Mouse (Mus musculus) cerebral cortex, adult 2 months (tissue): Measurements from ENCODE around the gene Nsun2.

Experiments
- WGBS: fragments of 180-500 bp; shearing (Covaris S2); methylation state at CpG from one replicate; pipeline ENCODE4 v1.1.7; 2018; 5-methylcytosine and 5-hydroxymethylcytosine counted together

The Nsun2 gene

GRCm38 (mm10) chr13:69533405-69534333, at the start of gene Nsun2:
TSS of gene Nsun2 (plus strand) at chr13:69533746.
- 4% methylated on average over 155 of the region's 155 CpGs for WGBS

GRCm38 (mm10) chr13:69485326-69485725, 48.2 kb upstream of the Nsun2 start:
- 14% methylated on average over 6 of the region's 6 CpGs for WGBS

- WGBS, result 64% methylated on average over 7 of the region's 7 CpGs
Measured at GRCm38 (mm10) chr13:69485833-69486232, 47.7 kb upstream of the Nsun2 start.

GRCm38 (mm10) chr13:69487108-69487507, 46.4 kb upstream of the Nsun2 start:
- 86% methylated on average over 7 of the region's 7 CpGs for WGBS

GRCm38 (mm10) chr13:69487611-69488275, 45.8 kb upstream of the Nsun2 start:
- WGBS, result 3% methylated on average over 26 of the region's 26 CpGs

GRCm38 (mm10) chr13:69488565-69489255, 44.8 kb upstream of the Nsun2 start:
- 53% methylated on average over 13 of the region's 13 CpGs for WGBS

- WGBS, result 63% methylated on average over 9 of the region's 9 CpGs
Measured at GRCm38 (mm10) chr13:69489777-69490176, 43.8 kb upstream of the Nsun2 start.

GRCm38 (mm10) chr13:69492876-69493463, 40.6 kb upstream of the Nsun2 start:
- WGBS, result 26% methylated on average over 7 of the region's 7 CpGs

GRCm38 (mm10) chr13:69498276-69498675, 35.3 kb upstream of the Nsun2 start:
- 69% methylated on average over 5 of the region's 5 CpGs for WGBS

- WGBS, result 80% methylated on average over 14 of the region's 14 CpGs
Measured at GRCm38 (mm10) chr13:69502157-69502750, 31.3 kb upstream of the Nsun2 start.

GRCm38 (mm10) chr13:69502863-69503262, 30.7 kb upstream of the Nsun2 start:
- WGBS, result 73% methylated on average over 5 of the region's 5 CpGs

GRCm38 (mm10) chr13:69506341-69507086, 27.0 kb upstream of the Nsun2 start:
- 83% methylated on average over 12 of the region's 12 CpGs for WGBS

- WGBS, result 90% methylated on average over 3 of the region's 3 CpGs
Measured at GRCm38 (mm10) chr13:69507666-69508065, 25.9 kb upstream of the Nsun2 start.

- 56% methylated on average over 9 of the region's 9 CpGs for WGBS
Measured at GRCm38 (mm10) chr13:69509391-69510244, 23.9 kb upstream of the Nsun2 start.

- WGBS, result 54% methylated on average over 3 of the region's 3 CpGs
Measured at GRCm38 (mm10) chr13:69515091-69515490, 18.5 kb upstream of the Nsun2 start.

GRCm38 (mm10) chr13:69517445-69517844, 16.1 kb upstream of the Nsun2 start:
- WGBS, result 56% methylated on average over 6 of the region's 6 CpGs

- 56% methylated on average over 6 of the region's 6 CpGs for WGBS
Measured at GRCm38 (mm10) chr13:69519137-69519536, 14.4 kb upstream of the Nsun2 start.

- 39% methylated on average over 1 of the region's 1 CpGs for WGBS
Measured at GRCm38 (mm10) chr13:69522161-69522791, 11.3 kb upstream of the Nsun2 start.

- 42% methylated on average over 14 of the region's 14 CpGs for WGBS
Measured at GRCm38 (mm10) chr13:69523444-69524157, 9.9 kb upstream of the Nsun2 start.
